Mouse (Mus musculus) CD4-positive, CD25-positive, alpha-beta regulatory T cell, adult 4 months (primary cell): ENCODE results near the gene Cep97. TPM values are rescaled to one million over a fixed set of nuclear protein-coding genes. Genes with fewer than 3 reads are reported as not detected.
A peak's percentile ranks its signal among the peaks of the same experiment; 100 is the strongest.
"Not testable (repeated sequence)": the region's sequence is repeated elsewhere in the genome, so short reads cannot be mapped to it uniquely, and the experiment has no call there.

Experiments
- ATAC-seq: one replicate; pipeline ENCODE4 v1.8.0; 2017
- polyA plus RNA-seq, 2 experiments: library from polyadenylated mRNA; unstranded; fragments of 100-300 nt; shearing (Covaris generic); gene quantifications; one replicate each; pipeline ENCODE4 v1.2.1; 2017

Cep97 gene
- polyA plus RNA-seq: 10 to 100 TPM; 24.5 to 30.9 TPM

GRCm38 (mm10) chr16:55934453-55935037 lies at the start of gene Cep97:
Gene Cep97, minus strand, starts transcription at chr16:55934855.
- peak; percentile 95 for ATAC-seq

DNA sequence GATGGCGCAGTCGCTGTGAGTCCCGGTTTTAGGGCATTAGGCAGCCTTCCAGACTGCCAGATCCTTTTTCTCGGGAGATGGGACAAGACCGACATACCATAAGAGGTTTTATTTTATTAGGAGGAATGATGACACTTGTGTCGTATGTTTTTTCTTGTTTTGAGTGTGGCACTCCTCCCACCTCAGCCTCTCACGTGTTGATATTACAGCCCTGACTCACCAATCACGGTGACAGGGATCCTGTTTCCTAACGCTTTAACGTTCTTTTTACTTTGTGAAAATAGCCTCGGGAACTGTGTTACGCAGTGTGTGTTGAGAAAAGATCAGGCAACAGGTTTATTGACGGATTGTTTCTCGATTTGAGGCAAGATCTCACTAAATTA lies 40.2 kb upstream of the Cep97 start:
- ATAC-seq: peak; percentile 42

GRCm38 (mm10) chr16:55974256-55974902 lies 39.7 kb upstream of the Cep97 start:
- peak; percentile 62 for ATAC-seq

GRCm38 (mm10) chr16:55973431-55974255 lies 39.0 kb upstream of the Cep97 start, which contains the start of gene Zbtb11:
Gene Zbtb11, plus strand, starts transcription at chr16:55973883.
- ATAC-seq: peak; percentile 83

DNA sequence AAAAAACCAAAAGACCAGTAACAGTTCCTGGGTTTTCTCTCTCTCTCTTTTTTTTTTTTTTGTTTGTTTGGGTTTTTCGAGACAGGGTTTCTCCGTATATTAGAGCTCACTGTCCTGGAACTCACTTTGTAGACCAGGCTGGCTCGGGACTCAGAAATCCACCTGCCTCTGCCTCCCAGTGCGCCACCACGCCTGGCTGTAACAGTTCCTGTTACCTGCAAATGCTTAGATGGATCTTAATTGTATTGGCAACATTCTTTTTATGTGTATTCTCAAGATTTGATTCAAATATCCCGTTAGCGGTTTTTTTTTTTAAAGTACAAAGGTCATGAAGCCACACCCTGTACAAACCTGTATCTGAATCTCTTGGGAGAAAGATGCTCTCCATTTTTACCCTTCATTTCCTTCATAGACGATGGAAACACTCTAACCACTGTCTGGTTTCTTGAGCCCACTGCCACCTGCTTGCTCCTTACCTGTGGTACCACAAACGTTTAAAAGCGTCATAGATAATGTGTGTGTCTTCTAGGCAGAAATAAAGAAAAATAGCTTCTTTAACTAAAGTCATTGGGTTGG lies 38.1 kb upstream of the Cep97 start:
- ATAC-seq: no peak

DNA sequence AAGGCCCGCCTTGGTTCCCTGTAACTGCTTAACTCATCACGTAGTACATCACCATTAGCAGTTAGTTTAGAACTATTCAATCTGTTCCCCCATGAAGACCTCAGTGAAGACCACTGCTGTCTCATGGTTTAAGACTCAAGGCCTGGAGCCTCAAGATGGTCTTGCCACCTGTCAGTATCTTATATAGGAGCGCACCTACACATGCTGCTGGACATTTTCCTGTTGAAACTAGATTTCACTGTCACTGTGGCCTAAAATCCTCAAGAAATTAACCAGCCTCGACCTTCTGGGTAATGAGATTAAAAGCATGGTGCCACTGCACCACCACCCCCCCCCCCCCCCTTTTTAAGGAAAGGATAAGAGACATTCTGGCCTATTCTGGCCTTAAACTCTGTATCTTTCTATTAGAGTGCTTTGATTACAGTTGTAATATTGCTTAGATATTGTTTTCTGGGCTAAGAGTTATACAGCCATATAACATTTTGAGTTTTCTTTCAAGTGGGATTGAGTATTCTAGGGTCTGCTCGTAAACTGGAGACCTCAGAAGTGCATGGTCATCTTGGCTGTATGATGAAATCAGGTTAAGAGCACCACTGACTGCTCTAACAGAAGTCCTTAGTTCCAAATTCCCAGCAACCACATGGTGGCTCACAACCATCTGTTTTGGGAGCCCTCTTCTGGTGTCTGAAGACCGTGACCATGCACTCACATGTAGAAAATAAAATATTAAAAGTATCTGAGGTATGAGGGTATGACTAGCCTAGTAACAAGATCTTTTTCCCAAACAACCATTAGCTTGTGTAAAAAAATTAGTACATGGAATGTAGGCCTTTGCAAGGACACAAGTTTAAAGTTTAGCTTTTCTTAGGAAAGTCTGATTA lies 37.3 kb upstream of the Cep97 start:
- no peak for ATAC-seq

GRCm38 (mm10) chr16:55970416-55970815 lies 35.8 kb upstream of the Cep97 start:
- ATAC-seq: no peak

DNA sequence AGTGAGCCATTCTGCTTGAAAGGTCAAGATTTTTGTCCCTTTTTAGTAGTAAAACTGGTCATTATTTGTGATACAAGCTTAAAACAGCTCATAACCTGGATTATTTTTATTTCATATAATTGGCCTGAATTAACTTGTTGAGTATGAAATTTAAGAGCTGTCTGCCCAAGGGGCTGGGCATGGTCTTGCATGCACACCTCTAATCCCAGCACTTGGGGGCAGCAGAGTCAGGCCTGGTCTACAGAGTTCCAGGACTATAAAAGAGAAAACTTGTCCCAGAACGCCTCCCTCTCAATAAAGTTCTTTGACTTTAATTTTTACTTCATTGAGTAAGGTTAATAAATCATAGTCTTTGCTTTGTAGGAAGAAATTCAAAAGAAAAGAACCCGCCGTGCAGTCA lies 34.5 kb upstream of the Cep97 start:
- ATAC-seq: no peak

DNA sequence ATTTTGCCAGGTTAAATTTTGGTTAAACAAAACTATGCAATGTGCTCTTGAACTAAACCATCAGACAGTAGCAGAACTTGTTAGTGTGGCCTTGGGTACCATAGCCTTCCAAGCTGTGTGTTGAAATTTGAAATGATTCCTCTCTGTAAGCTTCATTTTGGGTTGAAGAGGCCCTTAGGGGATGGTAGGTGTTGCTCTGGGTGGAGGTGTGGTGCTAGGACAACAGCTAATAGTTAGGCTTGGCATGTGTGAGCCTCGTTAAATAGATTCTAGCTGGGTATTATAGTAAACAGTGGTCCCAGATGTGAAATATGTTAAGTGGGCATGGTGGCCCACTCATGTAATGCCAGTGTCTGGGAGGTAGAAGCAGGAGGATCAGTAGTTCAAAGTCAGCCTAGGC lies 32.6 kb upstream of the Cep97 start:
- no peak for ATAC-seq

GRCm38 (mm10) chr16:55966212-55966871 lies 31.7 kb upstream of the Cep97 start, which contains the start of gene Rpl24:
Gene Rpl24, plus strand, starts transcription at chr16:55966275.
- peak; percentile 87 for ATAC-seq

DNA sequence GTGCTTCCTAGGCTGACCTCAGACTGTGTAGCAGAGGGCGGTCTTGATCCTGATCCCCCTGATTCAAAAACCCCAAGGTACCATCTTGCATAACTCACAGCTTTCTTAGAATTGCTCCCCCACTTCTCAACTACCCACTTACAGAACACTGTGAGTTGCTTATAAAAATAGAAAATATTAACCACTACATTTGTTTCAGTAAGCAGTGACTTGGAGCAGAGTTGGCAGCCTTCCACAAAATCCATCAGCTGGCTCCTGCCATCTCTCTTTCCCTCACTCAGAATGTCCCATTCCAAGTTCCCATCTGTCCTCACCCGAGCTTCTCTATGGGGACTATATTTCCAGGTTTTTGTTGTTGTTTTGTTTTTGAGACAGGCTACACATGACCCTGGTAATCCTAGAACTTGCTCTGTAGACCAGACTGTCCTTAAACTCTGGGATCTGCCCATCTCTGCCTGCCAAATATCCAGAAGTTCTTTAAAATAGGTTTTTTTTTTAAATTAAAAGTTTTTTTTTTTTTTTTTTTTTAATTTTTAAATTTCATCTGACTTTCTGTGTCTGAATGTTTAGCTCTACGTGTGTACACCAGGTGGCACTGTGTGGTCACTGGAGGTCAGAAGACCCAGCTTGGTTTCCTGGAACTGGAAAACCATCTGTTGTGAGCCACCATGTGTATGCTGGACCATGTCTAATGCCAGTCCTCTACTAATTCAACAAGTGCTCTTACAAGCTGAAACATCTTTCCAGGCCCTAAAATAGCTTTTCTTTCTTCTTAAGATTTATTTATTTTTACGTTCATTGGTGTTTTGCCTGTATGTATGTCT lies 29.7 kb upstream of the Cep97 start:
- no peak for ATAC-seq

DNA sequence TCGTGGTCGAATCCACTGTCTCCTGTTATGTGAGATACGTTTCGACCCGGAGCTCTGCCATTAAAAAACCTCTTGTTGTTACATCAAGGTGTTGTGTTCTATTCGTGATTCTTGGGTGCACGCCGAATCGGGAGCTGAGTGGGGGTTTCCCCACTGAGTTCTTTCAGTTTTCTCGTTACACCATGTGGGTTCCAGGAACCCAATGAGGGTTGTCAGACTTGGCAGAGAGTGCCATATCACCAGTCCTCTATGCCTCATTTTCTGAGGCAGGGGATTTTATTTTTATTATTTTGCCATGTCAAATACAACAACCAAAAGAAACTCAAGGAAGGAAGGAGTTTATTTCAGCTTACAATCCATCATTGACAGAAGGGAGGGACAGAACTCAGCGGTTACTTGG lies 28.4 kb upstream of the Cep97 start:
- ATAC-seq: peak; percentile 66

DNA sequence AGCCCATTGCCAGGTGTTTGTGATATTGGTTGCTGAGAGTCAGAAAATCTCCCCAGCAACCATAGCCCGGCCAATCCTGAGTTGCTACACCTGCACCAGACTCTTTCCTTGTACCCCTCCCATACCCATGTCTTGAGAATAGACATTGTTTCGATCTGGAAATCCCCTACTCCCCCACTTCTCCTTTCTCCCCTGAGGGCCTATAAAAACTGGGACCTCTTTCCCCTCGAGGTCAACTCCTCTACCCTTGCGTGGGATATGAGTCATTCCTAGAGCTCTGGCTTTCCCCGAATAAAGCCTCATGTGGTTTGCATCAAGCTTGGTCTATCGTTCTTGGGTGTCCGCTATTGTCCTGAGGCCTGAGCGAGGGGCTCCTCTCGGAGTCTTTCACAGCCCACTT lies 19.5 kb upstream of the Cep97 start:
- not testable (repeated sequence) for ATAC-seq

- ATAC-seq: no peak
Observed at GRCm38 (mm10) chr16:55952771-55953170, 18.1 kb upstream of the Cep97 start.

- no peak for ATAC-seq
Observed at GRCm38 (mm10) chr16:55951679-55952327, 17.1 kb upstream of the Cep97 start.

DNA sequence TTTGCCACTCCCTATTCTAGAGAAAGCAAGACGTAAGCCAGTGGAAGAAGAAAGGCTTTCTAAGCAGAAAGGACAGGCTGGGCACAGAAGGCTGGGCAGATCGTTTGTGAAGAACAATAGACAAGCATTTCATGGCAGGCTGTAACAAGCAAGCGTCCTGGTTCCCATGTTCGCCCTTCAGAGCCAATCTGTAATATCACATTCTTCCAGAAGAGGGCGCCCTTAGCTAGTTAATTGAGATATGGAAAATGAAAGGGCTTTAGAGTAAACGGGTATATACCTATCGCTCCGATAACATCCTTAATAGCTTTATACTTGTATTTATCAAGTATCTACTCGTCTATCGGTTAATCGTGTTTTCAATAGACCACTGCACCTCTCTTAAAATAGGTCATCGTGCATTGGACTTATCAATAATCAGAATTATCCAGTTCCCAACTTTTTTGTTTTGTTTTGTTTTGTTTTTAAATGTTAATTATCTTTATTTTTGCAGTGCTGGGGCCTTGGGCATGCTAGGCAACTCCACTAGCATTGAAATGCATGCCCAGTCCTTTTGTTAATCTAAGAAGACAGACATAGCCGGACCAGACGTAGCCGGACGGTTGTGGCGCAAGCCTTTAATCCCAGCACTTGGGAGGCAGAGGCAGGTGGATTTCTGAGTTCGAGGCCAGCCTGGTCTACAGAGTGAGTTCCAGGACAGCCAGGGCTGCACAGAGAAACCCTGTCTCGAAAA lies 16.5 kb upstream of the Cep97 start:
- ATAC-seq: peak; percentile 45

- ATAC-seq: no peak
Observed at GRCm38 (mm10) chr16:55950462-55950861, 15.8 kb upstream of the Cep97 start.

- peak; percentile 82 for ATAC-seq
Observed at GRCm38 (mm10) chr16:55948963-55949362, 14.3 kb upstream of the Cep97 start.

GRCm38 (mm10) chr16:55947876-55948410 lies 13.3 kb upstream of the Cep97 start:
- ATAC-seq: peak; percentile 44
